Mouse (Mus musculus) left cerebral cortex, adult 11 months (tissue): ENCODE results near the gene Rfx4.
A peak's percentile ranks its signal among the peaks of the same experiment; 100 is the strongest.

ENCODE experiments used
- DNase-seq: peaks from one replicate; pipeline ENCODE4 v3.0.0; 2022; ENCODE audit warnings: low spot score

The Rfx4 gene

GRCm38 (mm10) chr10:84913148-84913547 lies 157.3 kb downstream of the Rfx4 start:
- DNase-seq: no peak

DNA sequence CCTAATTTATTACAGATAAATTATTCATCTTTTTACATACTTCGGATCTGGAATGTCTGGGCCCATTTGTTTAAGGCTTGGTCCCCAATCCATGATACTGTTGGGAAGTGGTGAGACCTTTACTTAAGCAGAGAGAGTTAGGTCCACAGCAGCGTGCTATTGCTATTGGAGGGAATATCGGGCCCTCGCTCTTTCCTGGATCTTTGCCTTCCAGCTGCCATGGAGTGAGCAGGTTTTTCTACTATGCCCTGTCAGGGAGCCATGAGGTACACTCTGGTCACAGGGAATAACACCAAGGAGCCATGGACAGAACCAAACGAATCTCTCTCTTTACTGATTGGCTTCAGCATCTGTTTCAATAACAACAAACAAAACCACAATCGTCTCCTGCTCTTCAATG lies 159.6 kb downstream of the Rfx4 start:
- no peak for DNase-seq

- DNase-seq: peak; percentile 96
Measured at GRCm38 (mm10) chr10:84916810-84917730, 161.2 kb downstream of the Rfx4 start, which contains the start of gene Ric8b. TSS of gene Ric8b (plus strand) at chr10:84917616.

GRCm38 (mm10) chr10:84917731-84918095 lies 161.9 kb downstream of the Rfx4 start:
- DNase-seq: no peak

- DNase-seq: no peak
Measured at GRCm38 (mm10) chr10:84926336-84926735, 170.5 kb downstream of the Rfx4 start.

- DNase-seq: no peak
Measured at GRCm38 (mm10) chr10:84926885-84927284, 171.0 kb downstream of the Rfx4 start.

DNA sequence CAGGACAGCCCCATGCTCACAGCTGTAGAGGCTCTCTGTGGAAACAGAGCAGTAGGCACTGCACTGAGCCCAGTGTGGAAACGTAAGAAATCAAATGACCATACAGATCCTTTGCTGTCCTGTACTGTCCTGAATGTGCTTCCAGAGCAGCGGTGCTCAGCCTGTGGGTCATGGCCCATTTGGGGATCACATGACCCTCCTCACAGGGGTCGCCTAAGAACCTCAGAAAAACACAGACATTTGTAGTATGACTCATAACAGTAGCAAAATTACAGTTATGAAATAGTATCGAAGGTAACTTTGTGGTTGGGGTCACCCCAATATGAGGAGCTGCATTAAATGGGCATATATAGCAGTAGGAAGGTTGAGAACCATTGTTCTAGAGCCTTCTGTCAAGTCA lies 172.6 kb downstream of the Rfx4 start:
- DNase-seq: no peak

GRCm38 (mm10) chr10:84935553-84936209 lies 179.8 kb downstream of the Rfx4 start:
- DNase-seq: no peak

- DNase-seq: no peak
Measured at GRCm38 (mm10) chr10:84936832-84937515, 181.1 kb downstream of the Rfx4 start.

- no peak for DNase-seq
Measured at GRCm38 (mm10) chr10:84938094-84938820, 182.4 kb downstream of the Rfx4 start.

DNA sequence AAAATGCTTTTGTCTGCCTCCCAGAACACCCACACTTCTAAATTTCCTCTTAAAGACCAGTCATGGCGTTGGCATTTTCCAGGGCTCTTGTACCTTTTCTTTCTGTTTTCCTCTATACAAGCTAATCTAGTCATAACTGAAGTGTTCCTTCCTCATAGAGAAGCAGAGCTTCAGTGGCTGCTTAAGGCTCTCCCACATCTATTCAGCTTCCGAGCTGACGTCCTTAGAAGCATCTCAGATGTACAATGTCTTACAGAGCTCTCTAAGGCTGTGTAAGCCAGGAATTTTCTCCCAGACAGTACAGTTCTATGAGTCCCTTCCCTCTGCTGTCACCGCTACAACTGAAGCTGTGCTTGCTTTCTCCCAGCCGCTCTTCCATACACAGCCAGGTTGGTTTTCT lies 183.0 kb downstream of the Rfx4 start:
- DNase-seq: no peak

DNA sequence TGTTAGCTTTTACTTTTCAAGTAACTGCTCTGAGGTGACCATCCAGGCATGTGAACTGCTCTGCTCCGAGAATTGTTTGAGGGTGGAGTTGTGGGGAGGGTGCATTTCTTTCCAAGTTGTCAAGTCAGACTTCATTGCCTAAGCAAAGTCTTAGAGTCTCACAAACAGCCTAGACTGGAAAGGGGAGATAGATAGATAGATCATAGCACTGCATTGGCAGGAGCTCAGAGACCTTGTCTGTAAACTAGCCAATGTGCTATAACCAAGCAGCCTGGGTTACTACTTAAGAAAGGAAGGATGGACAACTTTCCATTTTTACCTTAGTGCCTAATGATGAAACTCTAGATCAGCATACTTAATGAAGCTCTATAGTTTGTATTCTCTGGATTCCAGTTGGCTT lies 184.5 kb downstream of the Rfx4 start:
- DNase-seq: no peak

GRCm38 (mm10) chr10:84945692-84946091 lies 189.8 kb downstream of the Rfx4 start:
- DNase-seq: no peak

DNA sequence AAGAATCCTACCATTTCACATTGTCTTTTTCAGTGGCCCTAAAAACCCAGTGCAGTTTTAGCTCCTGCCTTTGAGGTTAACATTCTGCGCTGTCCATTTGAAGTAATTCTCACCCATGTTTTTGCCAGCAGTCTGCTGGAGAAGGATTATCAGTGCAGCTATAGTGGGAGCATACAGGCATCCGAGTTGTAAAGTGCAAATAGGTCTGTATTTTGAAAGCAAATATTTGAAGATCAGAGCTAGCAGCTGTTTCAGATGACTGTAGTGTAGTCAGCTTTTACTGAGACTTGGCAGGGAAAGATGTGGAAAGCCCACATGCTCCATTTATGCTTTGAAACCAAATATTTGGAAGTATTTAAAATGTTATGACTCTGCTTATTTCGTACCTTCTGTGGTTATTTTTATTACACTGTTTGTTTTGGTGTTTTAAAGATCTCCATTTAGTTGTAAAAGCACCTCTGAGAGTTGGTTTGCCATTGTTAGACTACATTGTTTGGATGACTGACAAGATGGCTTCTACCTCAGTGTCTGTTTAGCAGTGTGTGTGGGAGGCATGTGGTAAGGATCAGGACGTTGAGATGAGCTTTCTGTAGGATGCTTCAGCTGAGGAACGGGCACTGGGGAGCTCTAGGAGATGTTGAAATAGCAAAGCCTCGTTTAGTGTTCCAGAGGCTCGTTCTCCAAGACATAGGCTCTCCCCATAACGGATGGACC lies 193.3 kb downstream of the Rfx4 start:
- DNase-seq: no peak

GRCm38 (mm10) chr10:84949684-84950010 lies 193.8 kb downstream of the Rfx4 start:
- DNase-seq: no peak

DNA sequence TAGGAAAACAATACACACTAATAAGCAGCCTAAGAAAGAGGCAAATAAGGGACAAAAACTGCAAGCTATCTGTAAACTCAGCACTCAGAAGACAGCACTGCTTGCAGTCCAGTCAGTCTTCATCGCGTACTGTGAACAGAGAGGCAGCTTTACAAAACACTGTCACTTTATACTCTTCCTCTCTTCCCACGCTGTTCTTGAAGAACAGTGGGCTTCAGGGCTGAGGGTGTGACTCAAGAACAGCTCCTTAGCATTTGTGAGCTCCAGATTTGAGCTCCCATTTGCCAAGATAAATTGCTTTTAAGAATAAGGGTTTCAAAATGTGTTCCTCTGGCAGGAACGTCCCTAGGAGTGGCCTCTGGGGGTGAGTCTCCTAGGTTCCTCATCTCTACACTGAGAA lies 194.5 kb downstream of the Rfx4 start:
- no peak for DNase-seq

GRCm38 (mm10) chr10:84954236-84954635 lies 198.4 kb downstream of the Rfx4 start:
- no peak for DNase-seq
